Mouse (Mus musculus) MEL-GATA-1-ER (cell line): ENCODE results near the gene Abcb5.

Source experiments
- DNase-seq: peaks from one replicate; pipeline ENCODE4 v3.0.0-alpha.2; 2012; ENCODE audit warnings: low read depth; ENCODE audit errors: extremely low read depth

The Abcb5 gene

GRCm38 (mm10) chr12:118848496-118849202 lies 117.6 kb downstream of the Abcb5 start:
- no peak for DNase-seq

GRCm38 (mm10) chr12:118847861-118848495 lies 118.2 kb downstream of the Abcb5 start:
- DNase-seq, result no peak

GRCm38 (mm10) chr12:118847381-118847780 lies 118.8 kb downstream of the Abcb5 start:
- no peak for DNase-seq

GRCm38 (mm10) chr12:118846649-118847321 lies 119.4 kb downstream of the Abcb5 start:
- no peak for DNase-seq

GRCm38 (mm10) chr12:118846221-118846620 lies 120.0 kb downstream of the Abcb5 start, which contains the start of gene Sp8:
Gene Sp8, plus strand, starts transcription at chr12:118846329.
- DNase-seq, result no peak

GRCm38 (mm10) chr12:118845351-118845750 lies 120.9 kb downstream of the Abcb5 start:
- no peak for DNase-seq

- no peak for DNase-seq
Observed at GRCm38 (mm10) chr12:118844841-118845240, 121.4 kb downstream of the Abcb5 start.

- DNase-seq, result no peak
Observed at GRCm38 (mm10) chr12:118844111-118844510, 122.1 kb downstream of the Abcb5 start.

GRCm38 (mm10) chr12:118842671-118843411 lies 123.4 kb downstream of the Abcb5 start:
- no peak for DNase-seq

GRCm38 (mm10) chr12:118841971-118842550 lies 124.2 kb downstream of the Abcb5 start:
- DNase-seq, result no peak

GRCm38 (mm10) chr12:118841381-118841922 lies 124.8 kb downstream of the Abcb5 start:
- DNase-seq, result no peak

GRCm38 (mm10) chr12:118840861-118841260 lies 125.4 kb downstream of the Abcb5 start:
- DNase-seq, result no peak

GRCm38 (mm10) chr12:118840301-118840700 lies 125.9 kb downstream of the Abcb5 start:
- no peak for DNase-seq

GRCm38 (mm10) chr12:118839398-118839797 lies 126.8 kb downstream of the Abcb5 start:
- DNase-seq, result no peak

- no peak for DNase-seq
Observed at GRCm38 (mm10) chr12:118838260-118838659, 128.0 kb downstream of the Abcb5 start.

- no peak for DNase-seq
Observed at GRCm38 (mm10) chr12:118837361-118837760, 128.9 kb downstream of the Abcb5 start.

- DNase-seq, result no peak
Observed at GRCm38 (mm10) chr12:118836411-118837341, 129.5 kb downstream of the Abcb5 start.

- DNase-seq, result no peak
Observed at GRCm38 (mm10) chr12:118829881-118830280, 136.3 kb downstream of the Abcb5 start.
